Mouse (Mus musculus): ENCODE data around the gene Gadd45b.
A peak's percentile ranks its signal among the peaks of the same experiment; 100 is the strongest.

The Gadd45b gene

GRCm38 (mm10) chr10:80935698-80936097 lies 5.8 kb downstream of the Gadd45b start:
- DNase-seq, result no peak

GRCm38 (mm10) chr10:80936135-80936809 lies 6.4 kb downstream of the Gadd45b start:
- peak; percentile 64 to 76 for DNase-seq

- DNase-seq, result no peak
These were observed 6.9 kb downstream of the Gadd45b start for GRCm38 (mm10) chr10:80936810-80937164.

GRCm38 (mm10) chr10:80937646-80938045 lies 7.8 kb downstream of the Gadd45b start:
- no peak for DNase-seq

GRCm38 (mm10) chr10:80938831-80939550 lies 9.1 kb downstream of the Gadd45b start:
- no peak for DNase-seq

- peak; percentile 73 to 81 for DNase-seq
These were observed 9.8 kb downstream of the Gadd45b start for GRCm38 (mm10) chr10:80939671-80940070.

- DNase-seq, result peak in 1 of 2 experiments; percentile 34
These were observed 10.6 kb downstream of the Gadd45b start for GRCm38 (mm10) chr10:80940320-80940987.

- DNase-seq, result no peak
These were observed 11.1 kb downstream of the Gadd45b start for GRCm38 (mm10) chr10:80940988-80941347.

- no peak for DNase-seq
These were observed 13.0 kb downstream of the Gadd45b start for GRCm38 (mm10) chr10:80942919-80943318.

- DNase-seq, result no peak
These were observed 13.8 kb downstream of the Gadd45b start for GRCm38 (mm10) chr10:80943701-80944100.

- no peak for DNase-seq
These were observed 14.4 kb downstream of the Gadd45b start for GRCm38 (mm10) chr10:80944231-80944630.

GRCm38 (mm10) chr10:80946684-80947437 lies 17.0 kb downstream of the Gadd45b start:
- no peak for DNase-seq

GRCm38 (mm10) chr10:80947802-80948201 lies 17.9 kb downstream of the Gadd45b start:
- no peak for DNase-seq

GRCm38 (mm10) chr10:80948570-80948969 lies 18.7 kb downstream of the Gadd45b start:
- DNase-seq, result no peak

- no peak for DNase-seq
These were observed 19.2 kb downstream of the Gadd45b start for GRCm38 (mm10) chr10:80949081-80949480.

GRCm38 (mm10) chr10:80950314-80950713 lies 20.4 kb downstream of the Gadd45b start:
- no peak for DNase-seq

GRCm38 (mm10) chr10:80951761-80952390 lies 22.0 kb downstream of the Gadd45b start:
- DNase-seq, result no peak

GRCm38 (mm10) chr10:80952449-80952848 lies 22.6 kb downstream of the Gadd45b start:
- no peak for DNase-seq

GRCm38 (mm10) chr10:80954415-80954814 lies 24.5 kb downstream of the Gadd45b start:
- no peak for DNase-seq

- DNase-seq, result no peak
These were observed 25.0 kb downstream of the Gadd45b start for GRCm38 (mm10) chr10:80954843-80955242.

- peak; percentile 79 to 80 for DNase-seq
These were observed 25.7 kb downstream of the Gadd45b start for GRCm38 (mm10) chr10:80955536-80955935.

GRCm38 (mm10) chr10:80956385-80956784 lies 26.5 kb downstream of the Gadd45b start:
- no peak for DNase-seq

- DNase-seq, result no peak
These were observed 27.0 kb downstream of the Gadd45b start for GRCm38 (mm10) chr10:80956901-80957300.

All from cerebellum, adult 18-20 months (tissue).